Mouse (Mus musculus) liver, adult 2 months (tissue): ENCODE data around the gene Gm2174.

Experiments used
- CTCF ChIP-seq: fragments of 200-500 bp; IDR thresholded peaks from 2 replicates; pipeline ENCODE4 v1.5.1; 2011; ENCODE audit warnings: low read depth, low read length, control low read depth
- POLR2A ChIP-seq: fragments of 200-500 bp; IDR thresholded peaks from 2 replicates; pipeline ENCODE4 v1.6.1; 2011; ENCODE audit warnings: low read length, control low read depth; ENCODE audit not compliant: insufficient read depth; ENCODE audit errors: extremely low read depth

DNA sequence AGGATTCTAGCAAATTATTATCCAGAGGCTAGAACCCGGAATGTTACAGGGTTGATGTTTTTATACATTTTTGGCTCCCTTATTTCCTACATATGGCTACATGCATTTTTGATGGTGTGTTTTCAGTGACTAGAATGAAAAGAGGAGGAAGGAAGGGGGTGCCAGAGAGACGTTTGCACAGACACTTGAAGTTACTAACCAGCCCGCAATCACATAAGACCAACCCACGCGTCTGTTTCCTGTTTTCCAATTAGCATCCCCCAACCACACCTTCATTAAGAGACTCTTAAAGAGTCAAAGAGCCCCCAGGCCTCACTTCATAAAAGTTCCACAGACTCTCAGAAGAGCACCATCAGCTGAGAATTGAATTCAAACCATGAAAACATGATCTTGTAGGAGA is 41.6 kb upstream of the Gm2174 start:
- TF ChIP-seq POLR2A (no peak), CTCF (no peak)
